Mouse (Mus musculus) bone marrow, adult 2 months (tissue): ENCODE results near the gene Csnk1e.

ENCODE experiments used
- CTCF ChIP-seq: fragments of 200-500 bp; IDR thresholded peaks from 2 replicates; pipeline ENCODE4 v1.5.1; 2011; ENCODE audit warnings: low read length, control low read depth; ENCODE audit not compliant: control insufficient read depth, insufficient read depth
- POLR2A ChIP-seq: fragments of 200-500 bp; IDR thresholded peaks from 2 replicates; pipeline ENCODE4 v1.6.1; 2011; ENCODE audit warnings: low read depth, mild to moderate bottlenecking, control low read depth, low read length, borderline replicate concordance; ENCODE audit not compliant: control insufficient read depth

DNA sequence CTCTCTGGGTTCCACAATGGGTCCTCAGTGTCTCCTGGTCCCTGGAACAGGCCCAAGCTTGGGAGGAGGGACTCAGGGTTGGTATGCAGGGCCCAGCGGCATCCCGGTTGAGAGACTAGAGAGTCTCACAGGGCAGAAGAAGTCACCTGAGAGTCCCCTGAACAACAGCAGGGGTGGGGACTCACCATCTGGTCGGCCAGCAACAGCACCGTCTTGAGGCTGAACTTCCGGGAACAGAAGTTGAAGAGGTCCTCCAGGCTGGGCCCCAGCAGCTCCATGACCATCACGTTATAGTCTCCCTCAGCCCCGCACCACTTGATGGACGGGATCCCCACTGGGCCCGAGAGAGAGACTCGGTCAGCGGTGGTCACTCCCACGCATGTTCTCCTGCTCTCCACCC is 25.8 kb downstream of the Csnk1e start:
- no peak for TF ChIP-seq CTCF
- no peak for TF ChIP-seq POLR2A
